Mouse (Mus musculus) induced T-regulatory cell, adult 2 months (primary cell): ENCODE measurements around the gene Gm12830.

Source experiments
- DNase-seq: peaks from one replicate; pipeline ENCODE4 v3.0.0-alpha.2; 2012; ENCODE audit warnings: low read depth

Gm12830 gene

DNA sequence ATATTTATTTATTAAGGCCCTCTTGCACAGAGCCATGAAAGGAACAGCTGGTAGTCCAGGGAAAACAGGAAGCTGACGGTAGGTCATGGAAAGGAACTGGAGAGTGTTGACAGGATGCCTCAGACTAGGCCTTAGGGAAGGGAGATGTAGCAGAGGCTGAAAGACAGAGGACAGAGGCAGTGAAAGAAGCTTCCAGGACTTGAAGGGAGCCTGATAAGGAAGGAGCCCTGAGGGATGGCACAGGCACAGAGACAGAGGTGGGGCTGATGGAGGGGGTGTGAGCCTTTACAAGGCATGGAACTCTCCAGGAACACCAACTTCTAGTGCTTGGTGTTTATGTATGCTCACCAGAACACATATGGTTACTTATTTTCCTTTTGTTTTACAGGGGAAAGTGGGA, 23.1 kb downstream of the Gm12830 start:
- DNase-seq: no peak

DNA sequence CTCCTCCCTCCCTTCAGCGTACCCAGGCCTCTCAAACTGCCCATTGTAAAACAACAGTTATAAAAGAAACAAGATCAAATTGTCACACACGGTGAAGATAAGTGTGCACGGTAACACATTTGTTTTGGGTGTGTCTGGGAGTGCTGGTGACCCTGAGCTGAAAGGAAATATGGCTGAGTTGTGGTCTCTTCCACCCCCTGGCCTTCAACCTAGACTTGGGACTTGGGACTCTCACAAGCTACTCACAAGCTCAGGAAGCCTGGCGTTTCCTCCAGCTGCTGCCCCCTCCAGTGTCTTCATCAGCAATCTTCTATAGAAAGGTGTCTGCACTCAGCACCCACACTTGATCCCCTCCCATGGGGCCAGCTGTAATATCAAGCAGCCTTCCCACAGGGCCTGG, 24.1 kb downstream of the Gm12830 start:
- DNase-seq: no peak

GRCm38 (mm10) chr4:114846723-114847122, 25.2 kb downstream of the Gm12830 start:
- no peak for DNase-seq

DNA sequence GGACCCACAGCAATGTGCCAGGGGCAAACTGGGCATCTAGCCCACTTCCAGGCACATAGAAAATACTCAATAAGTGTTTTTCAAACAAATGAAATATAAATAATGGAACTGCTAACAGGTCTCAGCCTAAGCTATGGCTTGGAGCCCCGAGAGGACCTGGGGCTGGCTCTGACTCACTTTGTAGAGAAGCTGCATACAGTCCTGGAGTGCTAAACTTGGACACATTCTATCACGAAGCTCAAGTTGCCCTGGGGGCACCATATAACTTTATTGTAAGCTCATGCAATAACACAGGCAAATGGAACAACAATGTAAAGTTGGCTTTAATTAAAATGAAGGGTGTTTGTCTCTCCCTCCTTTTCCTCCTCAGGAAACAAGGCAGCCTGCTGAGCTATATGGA, 32.4 kb downstream of the Gm12830 start:
- DNase-seq: no peak

DNA sequence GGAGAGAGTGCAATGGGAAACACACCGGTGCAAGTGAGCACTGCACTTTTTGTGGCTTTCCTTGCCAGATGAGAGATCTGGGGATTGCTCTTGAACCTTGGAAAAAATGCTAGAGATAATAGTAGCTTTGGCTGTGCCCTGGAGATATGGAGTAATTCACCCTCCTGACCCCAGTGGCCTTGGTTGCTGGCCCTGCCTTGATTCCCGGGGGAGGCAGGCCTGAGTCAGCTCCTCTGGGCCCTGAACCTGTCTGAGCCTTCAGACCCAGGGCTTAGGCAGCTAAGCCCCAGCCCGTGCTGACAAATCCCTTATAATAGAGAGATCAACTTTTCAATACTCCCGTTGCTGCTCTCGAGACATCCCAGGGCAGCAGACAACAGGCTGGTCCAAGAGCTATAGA, 36.9 kb downstream of the Gm12830 start:
- DNase-seq: no peak

DNA sequence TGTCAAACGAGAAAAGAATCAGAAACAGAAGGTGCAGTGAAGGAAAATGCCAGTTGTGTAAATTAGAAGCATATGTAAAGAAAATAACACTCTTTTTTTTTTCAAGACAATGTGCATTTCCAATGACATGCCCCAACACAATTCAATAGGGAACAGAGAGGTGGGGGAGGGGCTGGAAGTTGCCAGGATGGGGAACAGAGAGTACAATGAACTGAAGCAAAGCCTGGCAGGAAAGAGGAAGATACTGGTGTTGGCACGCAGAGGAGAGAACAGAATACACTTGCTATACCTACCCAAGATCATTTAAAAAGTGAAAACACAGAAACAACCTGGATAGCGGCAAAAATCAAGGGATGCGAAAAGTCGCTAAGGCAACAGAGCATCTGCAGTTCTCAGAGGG, 41.6 kb downstream of the Gm12830 start:
- DNase-seq: no peak

GRCm38 (mm10) chr4:114869765-114870490, 48.4 kb downstream of the Gm12830 start:
- DNase-seq: no peak

DNA sequence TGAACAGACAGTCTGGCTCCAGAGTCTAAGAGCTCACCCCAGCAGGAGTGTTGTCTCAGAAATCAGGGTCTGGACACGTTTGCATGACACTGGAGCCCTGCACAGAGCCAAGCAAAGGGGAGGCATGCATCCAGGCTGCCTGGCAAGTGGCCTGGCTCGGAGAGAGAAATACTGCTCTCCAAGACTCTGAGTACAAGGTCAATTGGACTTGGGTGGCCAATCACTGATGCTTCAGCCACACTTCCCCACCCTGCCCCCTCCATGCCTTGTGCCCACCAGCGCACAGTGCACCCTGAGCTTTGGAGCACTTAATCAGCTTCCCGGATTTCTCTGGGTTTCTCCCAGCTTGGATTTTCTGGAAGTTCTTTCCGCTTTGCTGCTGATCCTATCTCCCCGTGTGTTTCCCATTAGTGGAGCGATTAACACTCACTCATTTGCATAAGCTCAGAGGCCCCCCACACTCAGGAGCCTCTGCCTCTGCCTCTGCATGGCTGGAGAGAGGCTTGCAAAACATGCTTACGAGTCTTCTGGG, 55.0 kb downstream of the Gm12830 start:
- no peak for DNase-seq

DNA sequence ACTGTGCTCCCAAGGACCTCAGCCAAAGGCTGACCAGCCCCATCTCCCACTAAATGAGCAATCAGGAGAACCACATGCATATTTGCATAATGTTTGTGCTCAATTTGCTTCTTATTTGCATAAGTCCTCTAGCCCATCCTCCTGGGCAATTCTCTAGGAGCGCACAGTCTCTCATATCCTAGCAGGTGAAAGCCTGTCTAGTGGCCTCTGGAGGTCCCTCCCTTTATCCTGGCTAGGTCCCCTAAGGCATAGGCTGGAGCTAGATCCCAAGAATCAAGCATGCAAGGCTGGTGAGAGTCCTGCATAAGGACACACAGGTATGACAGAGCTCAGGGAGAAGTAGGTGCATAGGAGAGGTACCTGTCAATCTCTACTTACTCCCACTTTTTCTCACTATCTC, 60.7 kb downstream of the Gm12830 start:
- no peak for DNase-seq

DNA sequence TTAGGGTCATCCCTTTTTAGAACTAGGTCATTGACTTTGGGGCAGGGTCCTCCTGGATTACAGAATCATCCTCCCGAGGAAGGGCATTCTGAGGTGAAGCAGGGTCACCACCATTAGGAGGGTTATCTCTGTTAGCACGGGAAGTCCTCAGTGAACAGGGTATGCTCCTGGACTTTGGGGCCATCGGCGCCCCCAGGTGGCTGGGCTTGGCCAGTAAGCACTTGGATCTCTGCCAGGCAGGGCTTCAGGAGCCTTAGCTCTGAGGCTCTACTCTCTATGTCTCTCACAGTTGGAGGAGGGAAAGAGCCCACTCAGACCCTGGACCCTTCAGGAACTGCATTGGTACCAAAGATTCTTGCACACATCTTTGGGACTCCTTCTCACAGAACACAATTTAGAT, 76.3 kb downstream of the Gm12830 start:
- peak; percentile 21 for DNase-seq

- DNase-seq: no peak
Observed at GRCm38 (mm10) chr4:114899885-114900284, 78.4 kb downstream of the Gm12830 start.

DNA sequence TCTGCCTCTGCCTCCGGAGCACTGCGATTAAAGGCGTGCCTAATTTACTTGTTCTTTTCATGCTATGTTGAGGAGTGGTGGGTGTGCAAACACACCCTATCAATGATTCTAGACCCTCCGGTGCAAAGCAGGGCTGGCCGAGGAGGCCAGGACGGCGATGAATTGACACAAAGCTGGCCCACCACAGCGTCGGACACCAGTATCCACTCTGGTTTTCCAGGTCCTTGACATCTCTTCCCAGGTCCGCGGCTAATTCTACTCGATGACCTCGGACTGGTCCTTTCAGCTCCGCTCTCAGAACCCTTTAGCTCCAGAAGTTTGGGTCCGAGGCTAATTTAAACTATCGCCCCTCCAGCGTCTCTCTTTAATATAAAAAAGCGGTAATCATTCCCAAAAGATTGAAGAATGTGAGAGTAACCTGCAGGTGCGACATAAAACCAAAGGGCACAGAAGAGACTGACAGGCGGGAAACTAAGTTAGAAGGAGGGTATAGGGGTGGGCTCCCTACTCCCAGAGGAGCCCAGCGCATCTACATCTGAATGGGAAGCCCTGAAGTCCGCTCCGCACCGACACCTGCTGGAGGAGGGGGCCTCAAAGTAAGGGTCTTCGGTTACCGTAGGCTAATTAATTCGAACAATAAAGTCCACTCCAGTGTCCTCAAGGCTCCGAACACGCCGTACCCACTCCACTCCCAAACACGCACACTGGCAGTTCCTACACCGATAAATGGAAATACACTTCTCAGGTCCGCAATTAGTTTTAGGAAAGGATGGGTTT, 79.5 kb downstream of the Gm12830 start:
- peak; percentile 12 for DNase-seq

- DNase-seq: peak; percentile 34
Observed at GRCm38 (mm10) chr4:114901643-114902351, 80.3 kb downstream of the Gm12830 start.

- peak; percentile 25 for DNase-seq
Observed at GRCm38 (mm10) chr4:114902641-114903421, 81.3 kb downstream of the Gm12830 start.

DNA sequence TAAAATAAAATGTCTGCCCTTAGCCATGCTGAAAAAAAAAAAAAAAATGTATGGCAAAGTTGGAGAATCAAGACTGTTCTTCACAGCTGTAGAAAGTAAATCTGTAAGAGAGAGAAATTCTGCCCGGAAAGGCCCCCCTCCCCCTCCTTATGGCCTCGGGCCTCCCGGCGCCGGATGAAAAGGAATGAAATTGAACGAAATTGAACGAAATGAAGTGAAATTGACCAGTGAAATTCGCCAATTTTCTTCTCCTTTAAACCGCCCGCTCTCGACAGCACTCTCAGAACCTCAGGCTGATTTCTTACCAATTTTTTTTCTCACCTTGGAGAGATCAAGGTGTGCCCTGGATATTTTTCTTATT, 81.9 kb downstream of the Gm12830 start:
- peak; percentile 30 for DNase-seq

- no peak for DNase-seq
Observed at GRCm38 (mm10) chr4:114905501-114905900, 84.0 kb downstream of the Gm12830 start.
